Mouse (Mus musculus) urinary bladder, postnatal 10 days (tissue): ENCODE measurements around the gene Adcy4.

Experiments used
- DNase-seq: peaks from one replicate; pipeline ENCODE4 v3.0.0; 2022; ENCODE audit warnings: low spot score

Adcy4 gene

DNA sequence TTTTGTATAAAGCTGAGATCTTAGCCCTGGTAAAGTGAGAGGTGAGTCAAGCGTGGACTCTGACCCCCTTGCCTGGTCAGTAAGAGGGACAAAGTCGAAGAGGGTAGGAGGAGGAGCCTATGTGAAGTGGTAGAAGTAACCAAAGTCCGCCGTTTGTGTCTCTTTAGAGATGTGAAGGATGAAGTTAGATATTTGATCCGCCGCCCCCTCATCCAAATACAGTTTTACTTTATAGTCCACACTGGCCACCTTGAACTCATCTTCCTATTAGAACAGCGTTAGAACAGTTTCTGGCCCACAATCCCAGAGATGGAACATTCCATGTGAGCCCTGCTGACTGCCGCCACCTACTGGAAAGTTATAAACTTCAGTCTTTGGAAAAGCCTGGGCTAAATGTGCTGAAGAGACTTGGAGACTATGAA is 25.5 kb downstream of the Adcy4 start, which contains the start of gene Cideb:
Gene Cideb (minus strand): TSS at position 96 of the 422 bp plus-strand sequence.
- DNase-seq = no peak

DNA sequence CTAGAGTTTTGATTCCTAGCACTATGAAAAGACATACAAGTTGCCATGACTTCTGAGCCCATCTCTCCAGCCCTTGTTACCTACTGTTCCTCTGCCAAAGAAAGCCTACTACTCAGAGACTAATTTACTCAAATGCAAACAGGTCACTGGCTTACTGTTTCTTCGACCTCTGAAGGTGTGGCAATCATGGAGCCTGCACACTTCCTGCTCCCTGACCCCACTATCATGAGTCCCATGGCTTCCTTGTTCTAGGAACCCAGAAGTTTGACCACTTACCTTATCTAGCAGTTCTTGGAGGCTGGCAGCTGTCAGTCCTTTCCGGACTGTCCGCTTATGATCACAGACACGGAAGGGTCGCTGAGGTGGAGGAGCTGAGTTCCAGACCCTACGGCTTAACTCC is 26.3 kb downstream of the Adcy4 start:
- no peak for DNase-seq

DNA sequence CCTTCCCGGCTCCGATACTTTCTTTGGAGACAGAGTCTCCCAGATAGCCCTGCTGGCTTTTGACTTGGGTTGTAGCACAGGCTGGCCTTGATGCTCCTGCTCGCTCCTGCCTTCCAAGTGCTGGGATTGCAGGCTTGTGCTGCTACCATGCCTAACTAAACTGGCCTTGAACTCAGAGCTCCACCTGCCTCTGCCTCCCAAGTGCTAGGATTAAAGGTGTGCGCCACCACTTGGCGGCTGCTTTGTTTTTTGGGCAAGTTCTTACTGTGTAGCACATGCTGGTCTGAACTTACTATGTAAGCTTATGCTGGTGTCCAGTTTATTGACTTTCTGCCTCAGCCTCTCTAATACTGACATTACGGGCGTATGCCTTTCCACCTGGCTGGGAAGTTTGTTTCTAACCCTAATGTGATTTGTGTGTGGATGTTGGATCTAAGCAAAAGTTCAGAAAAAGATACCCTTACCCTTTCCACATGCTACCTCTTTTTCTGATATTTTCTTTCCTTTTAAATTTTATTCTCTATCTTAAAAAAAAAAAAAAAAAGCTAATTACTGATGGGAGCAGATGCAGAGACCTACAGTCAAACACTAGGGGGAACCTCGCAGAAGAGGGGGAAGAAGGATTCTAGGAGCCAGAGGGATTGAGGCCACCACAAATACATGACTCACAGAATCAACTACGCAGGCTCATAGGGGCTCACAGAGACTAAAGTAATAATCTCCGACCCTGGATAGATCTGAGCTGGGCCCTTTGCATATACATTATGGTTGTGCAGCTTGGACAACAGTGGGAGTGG is 36.6 kb downstream of the Adcy4 start:
- no peak for DNase-seq

DNA sequence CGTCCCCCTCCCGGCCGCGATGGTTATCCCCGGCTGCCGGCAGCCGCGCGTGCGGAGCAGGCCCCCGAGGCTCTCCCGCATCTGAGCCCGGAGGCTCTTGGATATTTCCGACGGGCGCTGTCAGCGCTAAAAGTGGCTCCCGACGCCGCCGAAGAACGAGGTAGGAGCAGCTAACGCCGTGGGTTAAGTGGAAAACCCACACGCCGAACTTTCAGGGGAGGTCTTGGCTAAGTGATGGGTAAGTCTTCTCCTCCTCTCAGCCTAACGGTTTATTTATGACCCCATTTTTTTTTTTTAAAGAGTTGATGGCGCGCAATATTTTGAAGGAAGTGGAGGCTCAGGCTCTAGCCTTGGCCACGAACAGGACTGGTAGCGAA is 38.0 kb downstream of the Adcy4 start:
- DNase-seq = no peak

DNA sequence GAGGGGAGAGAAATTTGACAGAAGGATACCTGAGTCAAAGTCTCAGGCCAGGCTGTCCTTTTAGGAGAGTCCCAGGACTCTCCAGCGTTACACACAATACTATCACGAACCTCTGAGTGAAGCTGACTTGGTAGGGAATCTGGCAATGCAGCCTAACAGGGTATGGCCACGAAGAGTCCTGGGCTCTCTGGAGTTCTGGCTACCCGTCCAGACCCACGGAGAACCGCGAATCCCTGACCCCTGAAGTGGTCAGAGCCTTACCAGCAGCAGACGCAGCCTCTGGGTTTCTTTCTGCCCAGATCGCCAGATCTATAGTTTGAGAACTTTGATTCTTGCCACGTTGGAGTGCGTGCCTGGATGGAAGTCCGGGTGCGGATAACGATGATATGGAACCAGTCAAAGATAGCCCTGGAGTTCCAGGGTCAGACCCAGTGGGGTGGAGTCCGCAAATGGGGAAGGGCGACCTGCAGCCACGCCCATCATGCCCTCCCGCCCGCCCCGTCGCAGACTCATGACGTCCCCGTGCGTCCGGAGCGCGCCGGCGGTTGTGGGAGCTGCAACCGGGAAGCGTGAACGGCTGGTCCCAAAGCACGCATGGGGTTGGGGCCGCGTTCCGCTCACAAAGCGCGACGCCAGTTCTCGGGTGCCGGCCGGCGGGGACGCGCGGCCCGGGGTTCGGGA is 38.6 kb downstream of the Adcy4 start, which contains the start of the genes Dhrs1 and Nop9:
Gene Dhrs1 (minus strand): TSS at position 511 of the 681 bp plus-strand sequence.
Gene Nop9 (plus strand): TSS at position 514 of the 681 bp plus-strand sequence.
- peak; percentile 47 for DNase-seq

DNA sequence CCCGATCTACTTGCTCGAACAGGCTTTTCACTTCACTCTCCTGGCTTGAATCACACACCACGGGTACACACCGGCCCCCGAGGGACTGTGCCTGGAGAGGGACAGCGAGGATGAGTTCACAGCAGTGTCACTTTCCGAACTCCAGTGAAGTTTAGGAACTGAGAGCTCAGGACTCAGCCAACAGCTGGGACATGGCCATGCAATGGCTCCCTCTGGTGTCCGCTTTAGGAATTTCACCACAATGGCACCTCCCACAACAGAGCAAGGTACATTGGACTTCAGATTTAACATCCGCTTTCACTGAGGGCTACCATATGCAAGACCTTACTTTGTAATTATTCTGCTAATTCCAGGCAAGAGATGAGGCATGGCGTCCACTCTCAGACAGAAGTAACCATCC is 40.2 kb downstream of the Adcy4 start:
- DNase-seq = peak; percentile 57

DNA sequence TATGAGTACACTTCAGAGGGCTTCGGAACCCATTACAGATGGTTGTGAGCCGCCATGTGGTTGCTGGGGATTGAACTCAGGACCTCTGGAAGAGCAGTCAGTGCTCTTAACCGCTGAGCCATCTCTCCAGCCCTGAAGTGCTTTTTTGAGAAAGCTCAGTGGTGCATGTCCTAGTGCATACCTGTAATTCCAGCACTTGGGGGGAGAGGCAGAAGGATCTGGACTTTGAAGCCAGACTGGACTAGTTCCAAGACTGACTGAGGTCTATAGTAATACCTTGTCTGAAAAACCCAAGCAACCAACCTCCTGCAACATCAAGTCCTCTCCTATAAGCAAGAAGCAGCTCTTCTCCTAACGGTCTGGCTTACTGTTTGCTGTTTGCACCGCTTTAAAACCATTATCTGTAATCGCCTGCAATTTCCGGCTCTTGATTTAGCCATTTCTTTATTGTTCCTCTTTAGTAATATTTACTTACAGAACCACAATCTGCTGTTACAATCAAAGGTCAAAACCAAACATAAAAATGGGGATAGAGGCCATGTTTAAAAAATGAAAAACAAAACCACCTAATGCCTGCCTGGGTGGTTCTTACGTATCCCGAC is 46.7 kb downstream of the Adcy4 start:
- no peak for DNase-seq

DNA sequence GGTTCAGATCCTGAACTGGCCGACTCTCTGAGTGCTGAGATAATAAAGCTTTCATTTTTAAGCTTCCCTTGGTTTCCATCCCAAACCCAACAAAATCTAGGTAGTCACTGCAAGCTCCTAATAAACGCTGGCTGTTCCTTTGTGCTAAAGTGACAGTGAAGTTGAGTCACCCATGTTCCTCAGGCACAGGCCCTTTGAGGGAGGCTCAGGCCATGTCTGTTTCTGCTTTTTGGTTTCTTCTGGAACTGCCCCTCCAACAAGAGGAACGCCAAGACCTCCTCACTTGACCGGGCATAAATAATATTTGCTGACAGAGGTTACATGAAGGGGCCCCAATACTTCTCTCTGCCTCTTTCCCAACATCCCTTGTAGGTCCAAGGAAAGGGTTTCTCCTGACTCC is 48.1 kb downstream of the Adcy4 start:
- DNase-seq = no peak

DNA sequence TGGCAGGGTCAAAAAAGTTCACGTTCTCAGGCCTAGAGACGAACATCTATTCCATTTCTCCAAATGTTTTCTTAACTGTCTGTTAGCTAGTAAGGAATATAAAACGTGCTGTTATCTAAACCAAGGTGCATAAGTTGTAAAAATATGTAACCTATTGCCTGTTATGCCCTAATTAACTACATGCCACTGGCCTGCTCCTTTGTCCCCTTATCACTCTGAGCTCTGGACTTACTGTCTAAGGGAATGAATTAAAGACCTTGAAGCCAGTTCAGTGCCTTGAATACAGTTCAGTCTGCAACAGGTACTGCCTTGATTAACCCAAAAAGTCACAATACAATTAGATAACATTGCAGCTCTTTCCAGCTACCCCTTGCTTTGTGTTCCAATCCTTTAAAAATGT is 48.6 kb downstream of the Adcy4 start:
- DNase-seq = no peak

DNA sequence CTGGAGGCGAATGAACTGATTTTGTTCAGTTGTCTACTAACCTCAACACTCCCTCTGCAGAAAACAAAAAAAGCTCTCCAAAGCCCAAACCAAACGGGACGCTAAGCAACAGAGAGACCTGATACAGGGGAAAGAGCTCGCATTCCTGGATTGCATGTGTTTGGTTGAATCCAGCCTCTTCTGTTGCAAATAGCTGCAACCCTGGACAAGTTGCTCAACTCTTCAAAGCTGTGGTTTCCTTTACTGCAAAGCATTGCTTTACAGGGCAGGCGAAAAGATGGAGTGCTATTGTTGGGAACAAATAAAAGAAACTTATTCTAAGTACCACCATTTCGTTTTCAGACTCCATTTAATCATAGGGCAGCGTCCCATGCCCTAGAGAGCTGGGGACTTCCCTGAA is 49.0 kb downstream of the Adcy4 start:
- no peak for DNase-seq

DNA sequence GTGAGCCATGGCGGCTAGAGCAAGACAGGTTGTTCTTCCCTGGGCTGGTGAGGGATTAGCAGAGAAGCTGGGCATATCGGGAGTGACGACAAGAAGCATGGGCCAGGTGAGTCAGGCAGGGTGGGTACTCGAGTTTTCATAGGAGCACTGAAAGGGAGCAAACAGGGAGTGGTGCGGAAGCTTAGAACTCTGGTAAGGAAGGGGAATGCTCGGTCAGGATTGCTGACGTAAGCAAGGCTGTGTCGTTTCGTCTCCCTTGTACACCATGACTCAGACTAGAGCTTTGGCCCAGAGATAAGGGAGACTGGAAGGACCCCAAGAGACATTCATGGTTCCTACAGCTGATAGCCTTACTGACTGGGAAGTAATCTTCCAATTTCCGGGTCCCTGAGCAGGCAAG is 50.0 kb downstream of the Adcy4 start:
- no peak for DNase-seq

DNA sequence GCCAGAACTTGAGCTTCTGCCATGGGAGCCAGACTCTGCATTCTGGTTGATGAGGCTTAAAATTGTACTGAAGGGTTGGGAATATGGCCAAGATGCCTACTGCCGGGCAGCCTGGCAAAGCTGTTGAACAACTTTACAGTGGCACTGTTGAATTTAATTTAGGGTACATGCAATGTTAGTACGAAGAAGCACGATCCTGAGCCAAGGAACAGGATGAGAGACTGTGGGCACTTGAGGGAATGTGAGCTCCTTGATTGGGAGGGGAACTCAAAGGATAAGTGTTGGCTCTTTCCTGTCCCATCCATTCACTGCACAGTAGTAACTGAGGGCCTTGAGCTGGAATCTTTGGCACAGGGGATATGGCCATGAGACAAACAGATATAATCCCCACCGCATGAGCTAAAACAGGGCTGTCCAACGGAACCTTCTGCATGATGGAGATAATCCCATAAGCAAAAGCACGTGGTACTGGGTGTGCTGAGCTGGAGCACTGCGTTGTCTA is 53.3 kb downstream of the Adcy4 start:
- no peak for DNase-seq

DNA sequence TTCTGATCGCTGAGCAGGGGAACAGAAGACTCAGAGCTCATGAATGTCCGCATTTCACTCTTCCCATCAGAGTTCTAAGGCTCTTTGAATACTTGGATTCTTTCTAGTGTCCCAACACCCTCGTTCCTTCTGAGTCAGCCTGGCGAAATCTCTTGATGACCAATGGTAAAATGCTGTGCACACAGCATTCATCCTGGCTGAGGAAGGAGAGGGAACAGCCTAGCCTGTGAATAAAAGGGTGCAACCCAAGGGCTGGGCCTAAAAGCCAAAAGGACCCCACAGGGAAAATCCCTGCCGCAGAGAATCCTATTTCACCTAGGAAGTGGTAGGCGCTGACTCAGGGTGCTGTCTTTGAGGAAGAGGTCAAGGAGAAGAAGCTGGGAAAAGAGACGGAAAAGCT is 53.8 kb downstream of the Adcy4 start:
- no peak for DNase-seq

DNA sequence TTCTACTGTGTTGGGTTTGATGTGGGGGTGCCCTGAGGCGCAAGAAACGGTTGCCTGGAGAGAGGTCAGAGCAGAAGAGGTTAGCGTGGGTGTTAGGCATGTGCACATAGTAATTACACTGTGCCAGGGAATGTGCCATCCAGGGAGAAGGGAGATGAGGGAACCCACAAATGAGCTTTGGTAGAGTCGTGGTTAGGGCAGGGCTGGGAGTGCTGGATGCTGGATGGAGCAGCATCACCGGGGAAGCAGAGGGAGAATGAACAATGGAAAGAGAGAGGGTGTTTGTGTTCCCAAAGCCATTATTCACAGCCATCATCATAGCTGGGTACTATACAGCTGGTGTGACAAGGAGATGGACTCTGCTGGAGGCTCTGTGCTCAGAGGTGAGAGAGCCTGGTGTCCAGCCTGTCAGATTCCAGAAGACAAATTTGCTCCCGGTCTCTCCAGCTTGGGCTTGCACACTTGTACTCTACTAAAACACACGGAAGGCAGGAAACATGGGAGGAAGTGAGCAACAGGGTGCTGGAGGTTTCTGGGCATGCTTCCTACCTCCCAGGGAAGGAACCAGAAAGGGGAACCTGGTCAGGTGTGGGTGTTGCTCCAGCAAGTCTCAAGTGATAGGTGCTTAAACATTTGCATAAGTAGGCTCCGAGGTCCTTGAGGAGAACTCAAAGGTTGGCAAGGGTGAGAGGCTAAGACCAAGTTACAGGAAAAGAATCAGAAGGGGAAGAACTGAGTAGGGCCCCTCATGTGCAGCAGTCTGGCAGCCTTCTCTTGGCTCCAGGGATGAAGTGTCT is 55.8 kb downstream of the Adcy4 start:
- no peak for DNase-seq

DNA sequence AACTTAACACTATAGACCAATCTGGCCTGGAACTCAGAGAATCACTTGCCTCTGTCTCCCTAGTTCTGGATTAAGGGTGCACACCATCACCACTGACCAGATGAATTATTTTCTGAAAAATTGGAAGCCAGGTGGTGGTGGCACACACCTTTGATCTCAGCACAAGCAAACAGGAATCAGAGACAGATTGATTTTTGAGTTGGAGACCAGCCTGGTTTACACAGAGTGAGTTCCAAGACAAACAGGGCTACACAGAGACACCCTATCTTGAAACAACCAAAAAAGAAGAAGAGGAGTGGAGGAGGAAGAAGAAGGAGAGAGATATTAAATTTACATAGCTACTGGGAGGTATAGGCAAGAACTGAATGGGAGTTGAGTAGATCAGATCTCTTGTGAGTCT is 57.6 kb downstream of the Adcy4 start:
- no peak for DNase-seq

DNA sequence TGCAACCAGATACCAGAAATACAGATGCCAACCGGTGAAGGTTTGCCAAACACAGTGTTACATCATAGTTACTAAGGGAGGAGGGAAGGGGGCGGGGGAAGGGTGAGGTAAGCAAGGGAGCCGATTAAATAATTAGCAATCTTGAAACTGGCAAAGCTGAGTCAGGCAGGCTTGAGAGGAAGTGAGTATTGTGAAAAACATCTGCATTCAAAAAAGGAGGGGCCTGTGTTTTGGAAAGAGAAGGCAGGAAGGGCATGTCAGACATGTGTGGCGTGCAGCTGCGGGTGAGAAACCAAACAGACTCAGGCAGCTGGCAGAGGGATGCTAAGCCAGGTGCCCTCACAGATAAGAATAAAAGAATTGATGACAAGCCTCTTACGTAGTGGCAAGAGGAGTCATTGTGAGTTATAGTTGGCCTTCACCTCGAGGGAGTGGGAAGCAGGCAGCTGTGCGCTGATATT is 59.5 kb downstream of the Adcy4 start:
- DNase-seq = no peak

DNA sequence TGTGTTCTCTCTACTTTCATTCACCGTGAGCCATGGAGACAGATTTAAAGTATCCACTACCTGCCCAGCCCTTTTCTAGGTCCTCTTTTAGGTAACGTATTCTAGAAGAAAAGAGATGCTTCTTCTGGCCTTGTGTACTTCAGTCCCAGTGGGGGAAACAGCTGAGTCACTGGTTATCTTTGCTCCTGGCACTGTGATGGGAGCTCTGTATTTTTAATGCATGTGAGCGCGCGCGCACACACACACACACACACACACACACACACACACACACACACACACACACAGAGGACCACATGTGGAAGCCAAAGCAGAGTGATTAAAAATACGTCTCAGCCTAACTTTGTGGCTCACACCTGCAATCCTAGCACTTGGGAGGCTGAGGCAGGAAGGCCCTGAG is 60.5 kb downstream of the Adcy4 start:
- DNase-seq = no peak

DNA sequence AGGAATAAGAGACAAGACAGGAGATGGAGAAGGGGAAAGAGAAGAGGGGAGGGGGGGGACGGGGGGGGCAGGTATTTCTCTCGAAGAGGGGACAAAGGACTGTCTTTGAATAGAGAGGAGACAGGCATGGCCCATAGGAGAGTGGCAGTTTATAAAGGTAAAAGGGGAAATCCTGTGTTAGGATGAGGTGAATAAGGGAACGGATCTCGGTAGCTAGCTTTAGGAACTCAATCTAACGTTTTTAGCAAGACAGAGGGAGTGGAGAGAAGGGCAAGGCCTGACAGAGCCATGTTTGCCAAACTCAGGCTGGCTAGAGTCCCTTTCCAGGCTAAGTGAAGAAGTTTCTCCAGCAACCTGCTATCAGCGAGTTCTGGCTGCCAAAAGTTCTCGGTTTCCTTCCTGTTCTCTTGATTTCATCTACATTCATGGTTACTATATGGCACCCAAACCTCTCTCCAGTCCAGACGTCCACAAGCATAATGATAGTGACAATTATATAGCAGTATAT is 61.4 kb downstream of the Adcy4 start:
- no peak for DNase-seq

DNA sequence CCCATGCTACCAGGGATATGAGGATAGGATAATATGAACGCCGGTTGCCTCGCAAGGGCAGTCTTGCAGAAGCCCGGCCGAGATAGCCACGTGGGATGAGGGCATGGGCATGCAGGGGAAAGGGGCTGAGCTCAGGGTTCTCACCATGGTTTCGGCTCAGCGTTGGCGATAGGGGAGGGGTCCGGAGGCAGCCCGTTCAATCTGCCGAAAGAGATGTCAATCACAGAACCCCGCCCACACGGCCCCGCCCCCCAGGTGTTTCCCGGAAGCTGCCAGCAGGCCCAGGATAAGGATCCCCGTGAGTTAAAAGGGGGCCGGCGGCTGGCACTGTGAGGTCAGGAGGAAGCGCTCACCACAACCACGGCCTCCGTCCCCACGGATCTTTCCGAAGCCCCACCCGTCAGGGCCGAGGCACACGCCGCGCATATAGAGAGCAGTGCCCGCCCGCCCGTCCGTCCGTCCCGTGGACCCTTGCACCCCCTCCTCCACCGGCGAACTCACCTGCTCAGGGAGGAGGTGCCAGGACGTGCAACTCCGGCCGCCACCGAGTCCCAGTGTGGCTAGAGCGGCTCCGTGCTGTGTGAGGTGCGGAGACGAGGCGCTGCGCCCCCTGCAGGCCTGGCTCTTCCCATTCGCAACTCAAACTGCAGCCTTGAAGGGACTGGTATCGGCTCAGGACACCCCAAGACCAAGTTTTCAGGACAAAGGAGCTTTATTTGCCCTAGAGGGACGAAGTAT is 62.0 kb downstream of the Adcy4 start, which contains the start of gene Rabggta:
Gene Rabggta (minus strand): TSS at position 564 of the 738 bp plus-strand sequence.
- peak; percentile 60 for DNase-seq

DNA sequence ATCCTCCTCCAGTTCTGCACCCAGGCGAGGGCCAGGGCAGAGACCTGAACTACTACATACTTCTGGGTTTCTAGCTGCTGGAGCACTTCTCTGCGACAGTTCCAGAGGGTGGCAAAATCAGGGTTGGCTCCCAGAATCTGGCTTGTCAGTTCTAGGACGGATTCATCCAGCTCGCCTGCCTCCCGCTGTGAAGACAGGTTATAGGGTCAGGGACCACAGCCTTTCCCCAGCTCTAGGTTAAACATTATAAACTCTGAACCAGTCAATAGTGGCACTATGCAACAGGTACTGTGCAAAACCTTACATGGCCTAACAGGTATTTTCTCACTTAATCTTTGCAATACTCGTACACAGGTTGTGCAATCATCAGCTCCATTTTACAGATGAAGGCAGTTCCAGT is 62.8 kb downstream of the Adcy4 start:
- DNase-seq = no peak

DNA sequence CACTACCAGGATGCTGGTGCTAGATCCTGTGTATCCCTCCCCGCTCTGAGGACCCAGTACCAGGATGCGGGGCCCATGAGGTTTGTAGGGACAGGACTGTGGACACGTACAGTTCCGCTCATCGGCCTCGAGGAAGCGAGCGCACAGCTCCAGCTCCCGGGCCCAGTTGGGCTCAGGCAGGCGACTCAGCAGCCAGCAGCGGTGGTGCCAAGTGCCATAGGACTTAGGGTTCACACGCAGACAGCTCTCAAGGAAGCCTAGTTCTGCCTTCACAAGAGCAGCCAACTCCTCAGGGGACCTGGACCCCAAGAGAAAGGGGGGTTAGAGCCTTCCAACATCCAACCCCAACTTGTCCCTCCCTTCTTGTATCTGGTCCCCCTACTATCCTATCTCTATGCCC is 63.2 kb downstream of the Adcy4 start:
- DNase-seq = no peak
